Mouse (Mus musculus): ENCODE results near the gene Mgl2.

DNA sequence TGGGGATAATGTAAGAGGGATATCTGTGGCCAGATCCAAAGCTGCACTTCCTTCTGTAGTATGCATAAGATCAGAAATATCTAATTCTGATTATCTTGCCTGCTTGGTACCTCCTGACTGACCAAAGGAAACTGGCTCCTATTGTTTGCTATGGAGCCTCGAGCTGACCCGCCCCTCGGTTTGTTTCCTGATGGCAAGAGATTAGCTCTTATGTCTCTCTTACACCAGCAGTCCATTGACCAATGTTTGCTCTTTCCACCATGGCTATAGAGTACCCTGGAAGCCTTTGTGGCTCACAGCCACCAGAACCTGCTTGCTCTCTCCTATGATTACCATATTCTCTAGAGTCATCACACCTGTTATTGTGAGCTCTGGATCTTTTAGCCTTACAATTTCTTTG lies 32.2 kb downstream of the Mgl2 start:
- TF ChIP-seq CTCF (IDR thresholded peaks at IDR 0.05) (no peak), EP300 (IDR thresholded peaks at IDR 0.05) (no peak)
